Mouse (Mus musculus): Measurements from ENCODE around the gene Bcas3. TPM values are rescaled to one million over a fixed set of nuclear protein-coding genes. Genes with fewer than 3 reads are reported as not detected.

Bcas3 gene
- polyA plus RNA-seq, 1 experiment from 2014 or later: 33.3 TPM

- WGBS: 5% methylated on average over 20 of the region's 20 CpGs
- Histone ChIP-seq H3K4me3 (ENCODE audit: low read depth, low read length) (peak overlapping the region; percentile 20), H3K27ac (ENCODE audit: low read depth, low read length) (no peak overlapping the region), H3K27me3 (ENCODE audit: control insufficient read depth, insufficient read depth, low read length) (peaks cover 92% of the 10 kb centered on the region), H3K4me2 (replicated peaks; ENCODE audit: low read depth, low read length) (no peak overlapping the region; the same call in 1 of the 2 replicates), H3K9me3 (ENCODE audit: control insufficient read depth, low read length) (no peaks in the 10 kb centered on the region), H3K36me3 (ENCODE audit: control insufficient read depth, insufficient read depth, low read length) (no peaks in the 10 kb centered on the region), H3K4me1 (replicated peaks; ENCODE audit: control insufficient read depth, insufficient read depth, low read length) (peaks cover 7% of the 10 kb centered on the region; the same call in 1 of the 2 replicates), H3K9ac (ENCODE audit: low read depth, low read length) (no peak overlapping the region)
- DNase-seq (ENCODE audit: low spot score): peak; percentile 57
- no peak for ATAC-seq (ENCODE audit: low FRiP score)
Measured at GRCm38 (mm10) chr11:85838424-85839257, 485.7 kb downstream of the Bcas3 start.

- Histone ChIP-seq H3K4me1 (replicated peaks; ENCODE audit: control insufficient read depth, insufficient read depth, low read length) (peaks cover 7% of the 10 kb centered on the region; the same call in 1 of the 2 replicates), H3K27ac (ENCODE audit: low read depth, low read length) (no peak overlapping the region), H3K9me3 (ENCODE audit: control insufficient read depth, low read length) (no peaks in the 10 kb centered on the region), H3K9ac (ENCODE audit: low read depth, low read length) (no peak overlapping the region), H3K4me3 (ENCODE audit: low read depth, low read length) (0 out of 2 replicates have a peak overlapping the region, but pooled peaks have one; percentile 4), H3K27me3 (ENCODE audit: control insufficient read depth, insufficient read depth, low read length) (peaks cover 88% of the 10 kb centered on the region), H3K36me3 (ENCODE audit: control insufficient read depth, insufficient read depth, low read length) (no peaks in the 10 kb centered on the region), H3K4me2 (replicated peaks; ENCODE audit: low read depth, low read length) (no peak overlapping the region; the same call in 1 of the 2 replicates)
- peak; percentile 55 for DNase-seq (ENCODE audit: low spot score)
- ATAC-seq (ENCODE audit: low FRiP score): no peak
- 9% methylated on average over 7 of the region's 7 CpGs for WGBS
Measured at GRCm38 (mm10) chr11:85839258-85840030, 486.5 kb downstream of the Bcas3 start.

DNA sequence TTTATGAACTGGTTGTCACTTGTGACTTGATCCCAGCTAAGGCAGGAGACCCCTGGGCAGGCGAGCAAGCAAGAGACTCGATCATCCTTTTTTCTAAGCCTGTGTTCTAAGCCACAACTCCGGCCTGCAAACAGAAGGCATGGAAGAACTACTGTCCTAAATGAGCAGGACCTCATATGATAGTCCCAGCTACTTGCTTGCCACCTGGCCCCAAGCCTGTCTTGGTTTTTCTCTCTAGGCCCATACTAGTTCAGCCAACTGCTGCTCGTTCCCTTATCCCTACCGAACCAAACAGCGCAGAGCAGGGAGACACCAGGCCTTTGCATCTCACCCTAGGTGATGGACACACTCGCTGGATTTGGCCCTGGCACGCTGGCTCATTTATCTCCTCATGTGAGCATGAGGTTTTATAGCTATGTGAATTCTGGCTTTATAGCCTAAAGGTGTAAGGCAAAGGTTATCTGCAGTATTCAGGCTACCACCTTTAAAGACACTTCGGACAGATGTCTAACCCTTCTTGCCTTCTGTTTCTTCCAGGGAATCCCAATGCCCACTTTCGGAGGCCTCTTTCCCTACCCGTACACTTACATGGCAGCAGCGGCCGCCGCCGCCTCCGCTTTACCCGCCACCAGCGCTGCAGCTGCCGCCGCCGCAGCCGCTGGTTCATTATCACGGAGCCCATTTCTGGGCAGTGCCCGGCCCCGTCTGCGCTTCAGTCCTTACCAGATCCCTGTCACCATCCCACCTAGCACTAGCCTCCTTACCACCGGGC, 487.2 kb downstream of the Bcas3 start:
- no peaks in the 10 kb centered on the region for H3K9me3 ChIP-seq (ENCODE audit: control insufficient read depth, low read length)
- H3K4me1 ChIP-seq (replicated peaks; ENCODE audit: control insufficient read depth, insufficient read depth, low read length): peaks cover 7% of the 10 kb centered on the region; the same call in 1 of the 2 replicates
- WGBS: 4% methylated on average over 27 of the region's 27 CpGs
- peak overlapping the region; percentile 4; the same call in 1 of the 2 replicates for H3K4me3 ChIP-seq (ENCODE audit: low read depth, low read length)
- H3K4me2 ChIP-seq (replicated peaks; ENCODE audit: low read depth, low read length): peak overlapping the region; percentile 5
- DNase-seq (ENCODE audit: low spot score): peak; percentile 67
- no peak for ATAC-seq (ENCODE audit: low FRiP score)
- no peak overlapping the region for H3K9ac ChIP-seq (ENCODE audit: low read depth, low read length)
- H3K27me3 ChIP-seq (ENCODE audit: control insufficient read depth, insufficient read depth, low read length): peaks cover 84% of the 10 kb centered on the region
- no peak overlapping the region for H3K27ac ChIP-seq (ENCODE audit: low read depth, low read length)
- H3K36me3 ChIP-seq (ENCODE audit: control insufficient read depth, insufficient read depth, low read length): no peaks in the 10 kb centered on the region

GRCm38 (mm10) chr11:85840803-85841145, 487.8 kb downstream of the Bcas3 start:
- H3K4me2 ChIP-seq (replicated peaks; ENCODE audit: low read depth, low read length): peak overlapping the region; percentile 5
- WGBS: 2% methylated on average over 21 of the region's 21 CpGs
- H3K9ac ChIP-seq (ENCODE audit: low read depth, low read length): no peak overlapping the region
- H3K4me1 ChIP-seq (replicated peaks; ENCODE audit: control insufficient read depth, insufficient read depth, low read length): peaks cover 7% of the 10 kb centered on the region; the same call in 1 of the 2 replicates
- no peak for ATAC-seq (ENCODE audit: low FRiP score)
- no peaks in the 10 kb centered on the region for H3K9me3 ChIP-seq (ENCODE audit: control insufficient read depth, low read length)
- peak overlapping the region; percentile 4; the same call in 1 of the 2 replicates for H3K4me3 ChIP-seq (ENCODE audit: low read depth, low read length)
- DNase-seq (ENCODE audit: low spot score): no peak
- peaks cover 84% of the 10 kb centered on the region for H3K27me3 ChIP-seq (ENCODE audit: control insufficient read depth, insufficient read depth, low read length)
- no peak overlapping the region for H3K27ac ChIP-seq (ENCODE audit: low read depth, low read length)
- H3K36me3 ChIP-seq (ENCODE audit: control insufficient read depth, insufficient read depth, low read length): no peaks in the 10 kb centered on the region

DNA sequence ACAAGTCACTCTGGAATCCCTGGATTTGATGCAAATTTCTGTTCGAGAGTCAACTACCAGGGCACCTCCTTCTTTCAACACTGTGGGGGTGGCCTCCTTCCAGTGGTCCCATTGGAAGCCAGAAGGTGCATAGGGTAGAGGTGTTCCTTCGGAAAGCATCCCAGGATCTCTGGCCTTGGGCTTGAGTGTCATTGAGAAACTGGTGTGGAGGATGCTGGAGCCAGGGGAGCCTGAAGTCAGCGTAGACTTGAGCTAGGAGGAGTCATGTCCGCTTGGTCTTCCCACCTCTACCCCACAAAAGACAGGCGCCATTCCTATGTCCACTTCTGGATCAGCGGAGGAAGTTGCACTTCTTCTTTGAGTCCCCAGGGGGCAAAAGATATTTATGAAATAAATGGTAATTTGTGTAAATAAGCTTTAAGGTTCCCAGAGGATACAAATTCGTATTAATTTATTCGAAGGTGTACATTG, 488.3 kb downstream of the Bcas3 start:
- Histone ChIP-seq H3K4me3 (ENCODE audit: low read depth, low read length) (no peak overlapping the region; the same call in 1 of the 2 replicates), H3K27ac (ENCODE audit: low read depth, low read length) (peak overlapping the region; percentile 43; the same call in 1 of the 2 replicates)
- no peak for ATAC-seq (ENCODE audit: low FRiP score)

GRCm38 (mm10) chr11:85841980-85842379, 489.0 kb downstream of the Bcas3 start:
- Histone ChIP-seq H3K27me3 (ENCODE audit: control insufficient read depth, insufficient read depth, low read length) (peaks cover 76% of the 10 kb centered on the region), H3K36me3 (ENCODE audit: control insufficient read depth, insufficient read depth, low read length) (no peaks in the 10 kb centered on the region), H3K9ac (ENCODE audit: low read depth, low read length) (no peak overlapping the region), H3K4me2 (replicated peaks; ENCODE audit: low read depth, low read length) (peak overlapping the region; percentile 50), H3K9me3 (ENCODE audit: control insufficient read depth, low read length) (no peaks in the 10 kb centered on the region), H3K27ac (ENCODE audit: low read depth, low read length) (peak overlapping the region; percentile 43; the same call in 1 of the 2 replicates), H3K4me3 (ENCODE audit: low read depth, low read length) (peak overlapping the region; percentile 25), H3K4me1 (replicated peaks; ENCODE audit: control insufficient read depth, insufficient read depth, low read length) (peaks cover 7% of the 10 kb centered on the region; the same call in 1 of the 2 replicates)
- DNase-seq (ENCODE audit: low spot score) (peak; percentile 89), ATAC-seq (ENCODE audit: low FRiP score) (peak; percentile 62)
- WGBS: under 1% methylated on average over 29 of the region's 32 CpGs

More for the DNA sequence above, 488.3 kb downstream of the Bcas3 start:
- H3K36me3 ChIP-seq (ENCODE audit: control insufficient read depth, insufficient read depth, low read length): no peaks in the 10 kb centered on the region
- peaks cover 82% of the 10 kb centered on the region for H3K27me3 ChIP-seq (ENCODE audit: control insufficient read depth, insufficient read depth, low read length)
- DNase-seq (ENCODE audit: low spot score): peak; percentile 60
- no peaks in the 10 kb centered on the region for H3K9me3 ChIP-seq (ENCODE audit: control insufficient read depth, low read length)
- no peak overlapping the region; the same call in 1 of the 2 replicates for H3K9ac ChIP-seq (ENCODE audit: low read depth, low read length)
- WGBS: 3% methylated on average over 8 of the region's 8 CpGs
- peak overlapping the region; percentile 50; the same call in 1 of the 2 replicates for H3K4me2 ChIP-seq (replicated peaks; ENCODE audit: low read depth, low read length)
- peaks cover 7% of the 10 kb centered on the region; the same call in 1 of the 2 replicates for H3K4me1 ChIP-seq (replicated peaks; ENCODE audit: control insufficient read depth, insufficient read depth, low read length)

DNA sequence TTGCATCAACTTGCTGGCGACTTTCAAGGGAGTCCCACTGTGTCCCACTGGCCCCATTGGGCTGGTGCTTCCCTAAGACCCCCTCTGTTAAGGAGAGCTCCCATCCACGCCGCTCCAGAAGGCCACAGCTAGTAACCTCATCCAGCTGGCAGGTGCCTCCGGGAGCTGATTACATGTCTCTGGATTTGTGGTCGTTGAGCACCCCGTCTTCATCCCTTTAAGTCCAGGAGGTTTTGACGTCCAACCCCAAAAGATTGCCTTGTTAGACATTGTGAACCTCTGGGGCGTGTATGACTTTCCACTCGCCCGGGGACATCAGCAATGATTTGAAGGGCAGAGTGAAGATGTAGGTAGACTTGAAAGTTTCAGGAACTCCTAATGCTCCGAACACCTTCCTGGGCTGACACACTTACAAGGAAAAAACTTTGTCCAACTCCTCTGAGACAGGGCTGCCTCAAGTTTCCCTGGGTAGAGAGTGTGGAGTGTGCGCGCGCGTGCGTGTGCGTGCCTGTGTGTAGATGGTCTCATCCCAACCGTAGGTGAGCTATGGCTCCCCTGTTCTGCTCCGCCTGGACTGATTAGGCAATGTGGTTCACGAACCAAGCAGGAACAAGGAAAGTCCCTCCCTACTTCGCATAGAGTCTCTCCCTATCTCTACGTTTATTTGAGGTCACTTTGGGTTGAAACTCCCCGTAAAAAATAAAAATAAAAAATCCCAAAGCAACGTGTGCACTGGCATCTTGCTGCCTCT, 489.8 kb downstream of the Bcas3 start:
- 4% methylated on average over 24 of the region's 24 CpGs for WGBS
- H3K9ac ChIP-seq (ENCODE audit: low read depth, low read length): no peak overlapping the region; the same call in 1 of the 2 replicates
- H3K4me1 ChIP-seq (replicated peaks; ENCODE audit: control insufficient read depth, insufficient read depth, low read length): peaks cover 7% of the 10 kb centered on the region; the same call in 1 of the 2 replicates
- no peak overlapping the region; the same call in 1 of the 2 replicates for H3K4me3 ChIP-seq (ENCODE audit: low read depth, low read length)
- peak overlapping the region; percentile 77 for H3K4me2 ChIP-seq (replicated peaks; ENCODE audit: low read depth, low read length)
- no peaks in the 10 kb centered on the region for H3K36me3 ChIP-seq (ENCODE audit: control insufficient read depth, insufficient read depth, low read length)
- no peaks in the 10 kb centered on the region for H3K9me3 ChIP-seq (ENCODE audit: control insufficient read depth, low read length)
- peaks cover 68% of the 10 kb centered on the region for H3K27me3 ChIP-seq (ENCODE audit: control insufficient read depth, insufficient read depth, low read length)
- H3K27ac ChIP-seq (ENCODE audit: low read depth, low read length): no peak overlapping the region; the same call in 1 of the 2 replicates
- no peak for ATAC-seq (ENCODE audit: low FRiP score)
- peak; percentile 45 for DNase-seq (ENCODE audit: low spot score)
